ENCODE assay signal across 8 mouse cellular contexts in genomic region chr7:79607263-79607921, GRCm38 (mm10). TPM values are rescaled to one million over a fixed set of nuclear protein-coding genes. Genes with fewer than 3 reads are reported as not detected.
A peak's percentile ranks its signal among the peaks of the same experiment; 100 is the strongest.
DNase-seq lines count a peak whose midpoint lies in the region; ATAC-seq and TF ChIP-seq lines count a peak whose summit lies in the region.
"Had no signal": no experiment of that assay in that cellular context is flagged by ENCODE, and none has a peak within 500 bp of the region (broad histone marks: within the 10 kb centered on the region; RNA-seq: fewer than 3 reads in every experiment).

No protein-coding gene starts in this region.

- no peaks in the 10 kb centered on the region for H3K36me3 ChIP-seq in lung, embryonic 15.5 days
- no peaks in the 10 kb centered on the region for H3K36me3 ChIP-seq in embryonic facial prominence, embryonic 13.5 days
- H3K36me3 ChIP-seq in midbrain, embryonic 14.5 days (ENCODE audit: control insufficient read depth, insufficient read depth, low read length): no peaks in the 10 kb centered on the region

- peak overlapping the region; percentile 31 for H3K4me3 ChIP-seq in lung, embryonic 15.5 days
- H3K4me3 ChIP-seq in lung, adult 2 months (replicated peaks; ENCODE audit: extremely low read depth, low read depth, low read length): no peak overlapping the region
- peak overlapping the region; percentile 39 for H3K4me3 ChIP-seq in embryonic facial prominence, embryonic 13.5 days
- peak overlapping the region; percentile 22 for H3K4me3 ChIP-seq in midbrain, embryonic 14.5 days (replicated peaks; ENCODE audit: low read depth, low read length)
- H3K4me3 ChIP-seq: erythroblast, embryonic 14.5 days had no signal

- H3K4me2 ChIP-seq in lung, embryonic 15.5 days: peak overlapping the region; percentile 68
- H3K4me2 ChIP-seq in embryonic facial prominence, embryonic 13.5 days: peak overlapping the region; percentile 66
- peak overlapping the region; percentile 57 for H3K4me2 ChIP-seq in midbrain, embryonic 14.5 days (ENCODE audit: low read length)

- DNase-seq in lung, adult 2 months: no peak
- DNase-seq in kidney, postnatal 14 days: peak; percentile 39
- peak; percentile 71 for DNase-seq in midbrain, embryonic 14.5 days
- DNase-seq in urinary bladder, postnatal 10 days (ENCODE audit: low spot score): no peak
- DNase-seq in ovary, postnatal 14 days (ENCODE audit: low spot score): no peak

- H3K9me3 ChIP-seq in lung, embryonic 15.5 days: no peaks in the 10 kb centered on the region
- no peaks in the 10 kb centered on the region for H3K9me3 ChIP-seq in embryonic facial prominence, embryonic 13.5 days
- no peaks in the 10 kb centered on the region for H3K9me3 ChIP-seq in midbrain, embryonic 14.5 days (ENCODE audit: control insufficient read depth, low read length)

- H3K27ac ChIP-seq in lung, embryonic 15.5 days: no peak overlapping the region
- H3K27ac ChIP-seq in embryonic facial prominence, embryonic 13.5 days: no peak overlapping the region
- H3K27ac ChIP-seq in midbrain, embryonic 14.5 days (replicated peaks; ENCODE audit: low read depth, low read length): no peak overlapping the region

- peaks cover 8% of the 10 kb centered on the region for H3K4me1 ChIP-seq in lung, embryonic 15.5 days
- no peaks in the 10 kb centered on the region for H3K4me1 ChIP-seq in lung, adult 2 months (ENCODE audit: control insufficient read depth, insufficient read depth, low read length)
- H3K4me1 ChIP-seq in embryonic facial prominence, embryonic 13.5 days: peaks cover 14% of the 10 kb centered on the region
- H3K4me1 ChIP-seq in midbrain, embryonic 14.5 days (ENCODE audit: control insufficient read depth, insufficient read depth, low read length): peaks cover 14% of the 10 kb centered on the region

- WGBS in lung, embryonic 15.5 days: 1% methylated on average over 25 of the region's 25 CpGs
- WGBS in lung, adult 2 months: 4% methylated on average over 25 of the region's 25 CpGs
- WGBS in embryonic facial prominence, embryonic 13.5 days: 2% methylated on average over 25 of the region's 25 CpGs
- WGBS in midbrain, embryonic 14.5 days: 2% methylated on average over 25 of the region's 25 CpGs

- H3K9ac ChIP-seq in lung, embryonic 15.5 days: no peak overlapping the region
- peak overlapping the region; percentile 55; the same call in 1 of the 2 replicates for H3K9ac ChIP-seq in embryonic facial prominence, embryonic 13.5 days
- no peak overlapping the region for H3K9ac ChIP-seq in midbrain, embryonic 14.5 days (replicated peaks; ENCODE audit: low read length)

- H3K27me3 ChIP-seq in lung, embryonic 15.5 days: peaks cover 59% of the 10 kb centered on the region
- peaks cover 86% of the 10 kb centered on the region for H3K27me3 ChIP-seq in embryonic facial prominence, embryonic 13.5 days
- H3K27me3 ChIP-seq in midbrain, embryonic 14.5 days (ENCODE audit: control insufficient read depth, insufficient read depth, low read length): peaks cover 11% of the 10 kb centered on the region; the same call in 1 of the 2 replicates

- ATAC-seq in lung, embryonic 15.5 days (ENCODE audit: borderline replicate concordance, extremely low read depth, low FRiP score, low TSS enrichment): peak; percentile 58; the same call in 1 of the 2 replicates
- 0 out of 2 replicates have a peak, but pooled peaks have one; percentile 65 for ATAC-seq in embryonic facial prominence, embryonic 13.5 days (ENCODE audit: insufficient number of reproducible peaks, insufficient read depth, low FRiP score, low TSS enrichment, low read depth)
- ATAC-seq in midbrain, embryonic 14.5 days (ENCODE audit: low FRiP score, low TSS enrichment): peak; percentile 75

- no peak for TF ChIP-seq POLR2A in lung, adult 2 months (IDR thresholded peaks at IDR 0.05; ENCODE audit: borderline replicate concordance, extremely low read depth, low read depth, low read length)

- TF ChIP-seq CTCF in lung, adult 2 months (IDR thresholded peaks at IDR 0.05; ENCODE audit: insufficient read depth, low read length): no peak

RNA-seq across cellular contexts. Expression of gene Rhcg, which starts 10.1 kb away (rescaled TPM):
- polyA plus RNA-seq in lung, embryonic 15.5 days (2015; fragmentation: Nextera tagmentation; extraction: Ambion mirVana): 0.17 TPM in 1 of 2 replicates, not detected in the other
- polyA plus RNA-seq in lung, adult 2 months (2012; rRNA removed): not detected in 2 replicates
- 0.15 and 0.48 TPM in 2 replicates for polyA plus RNA-seq in embryonic facial prominence, embryonic 13.5 days (2015; fragmentation: Nextera tagmentation; extraction: Ambion mirVana)
- polyA plus RNA-seq in midbrain, embryonic 14.5 days (2014; fragmentation: Nextera tagmentation; extraction: Ambion mirVana): 2.6 and 3.1 TPM in 2 replicates

RNA-seq across cellular contexts. Expression of gene Ticrr, which starts 52.6 kb away (rescaled TPM):
- 11.5 and 12.6 TPM in 2 replicates for polyA plus RNA-seq in lung, embryonic 15.5 days (2015; fragmentation: Nextera tagmentation; extraction: Ambion mirVana)
- polyA plus RNA-seq in lung, adult 2 months (2012; rRNA removed): 0.12 and 0.17 TPM in 2 replicates
- polyA plus RNA-seq in embryonic facial prominence, embryonic 13.5 days (2015; fragmentation: Nextera tagmentation; extraction: Ambion mirVana): 10.2 and 10.9 TPM in 2 replicates
- polyA plus RNA-seq in midbrain, embryonic 14.5 days (2014; fragmentation: Nextera tagmentation; extraction: Ambion mirVana): 1.3 and 2.5 TPM in 2 replicates

Comparison
In these comparisons a context has a peak if more than half of its experiments do, and no peak if none do; other contexts are left out.
1. DNase-seq: peak in kidney, postnatal 14 days (single experiment) and midbrain, embryonic 14.5 days (single experiment); none in lung, adult 2 months (single experiment), urinary bladder, postnatal 10 days (single experiment) and ovary, postnatal 14 days (single experiment).
2. Peak in every context shown above with its lines, with median percentiles within 50 percentile points of each other: ATAC-seq and H3K4me2 ChIP-seq.